8 mouse cellular contexts compared by ENCODE assay signal in the genomic region with DNA sequence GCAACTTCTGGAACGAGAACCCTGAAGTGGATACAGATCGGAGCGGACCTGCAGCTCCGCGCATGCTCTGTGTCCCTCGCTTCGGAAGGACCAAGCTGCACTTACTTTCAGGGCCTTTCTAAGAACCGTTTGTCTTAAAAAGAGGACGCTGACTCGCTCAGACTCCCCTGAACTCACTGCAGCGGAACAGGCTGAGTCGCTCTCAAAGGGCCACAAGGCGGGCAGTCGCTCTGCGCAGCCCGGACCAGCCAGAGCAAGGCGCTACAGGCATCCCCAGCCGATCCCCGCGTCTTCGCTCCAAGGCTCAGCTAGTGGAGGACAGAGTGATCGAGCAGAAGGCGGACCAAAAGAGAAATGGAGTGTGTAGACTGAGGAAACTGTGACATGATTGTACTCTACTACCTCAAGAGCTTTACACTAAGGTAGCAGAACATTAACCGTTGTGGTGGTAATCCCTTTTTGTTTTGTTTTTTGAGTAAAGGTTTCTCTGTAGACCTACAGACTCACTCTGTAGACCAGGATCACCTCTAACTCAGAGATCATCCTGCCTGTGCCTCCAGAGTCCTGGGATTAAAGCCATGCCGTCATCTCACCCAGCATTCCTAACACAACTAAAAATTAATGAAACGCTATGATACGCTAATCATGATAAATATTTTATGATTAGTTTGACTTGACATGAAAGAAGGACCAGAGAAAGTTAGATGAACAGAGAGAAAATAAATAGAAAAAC. TPM values are rescaled to one million over a fixed set of nuclear protein-coding genes. Genes with fewer than 3 reads are reported as not detected.
DNase-seq lines count a peak whose midpoint lies in the region; ATAC-seq and TF ChIP-seq lines count a peak whose summit lies in the region.

Gene Fan1, minus strand, starts transcription at position 266 of the 733 bp plus-strand sequence.

- ATAC-seq in forebrain, embryonic 14.5 days = peak; percentile 98
- ATAC-seq in liver, postnatal 0 days = peak; percentile 98
- peak; percentile 97 for ATAC-seq in neural tube, embryonic 13.5 days (ENCODE audit: low read depth)

- H3K4me1 ChIP-seq in ES-E14 (ENCODE audit: control insufficient read depth in 2 of 2, insufficient read depth in 2 of 2, low read length in 2 of 2, poor library complexity in 1 of 2) = peaks cover 0 to 2% of the 10 kb centered on the region in 2 experiments; a peak in 1 of 4 replicates
- peaks cover 4% of the 10 kb centered on the region for H3K4me1 ChIP-seq in forebrain, embryonic 14.5 days (ENCODE audit: control insufficient read depth, insufficient read depth, low read length)
- peaks cover 7% of the 10 kb centered on the region for H3K4me1 ChIP-seq in liver, postnatal 0 days (ENCODE audit: insufficient read depth)
- peaks cover 12% of the 10 kb centered on the region; the same call in 1 of the 2 replicates for H3K4me1 ChIP-seq in neural tube, embryonic 13.5 days (replicated peaks)

- no peaks in the 10 kb centered on the region for H3K27me3 ChIP-seq in forebrain, embryonic 14.5 days (replicated peaks; ENCODE audit: control insufficient read depth, insufficient read depth, low read length)
- no peaks in the 10 kb centered on the region for H3K27me3 ChIP-seq in liver, postnatal 0 days (ENCODE audit: insufficient read depth, low read length)
- H3K27me3 ChIP-seq in neural tube, embryonic 13.5 days = no peaks in the 10 kb centered on the region

- H3K4me3 ChIP-seq in ES-E14 (ENCODE audit: insufficient read depth in 1 of 2, low read depth in 1 of 2, low read length in 2 of 2, poor library complexity in 1 of 2, severe bottlenecking in 1 of 2) = peak within 1 kb of the TSS; percentile 80 to 82
- H3K4me3 ChIP-seq in forebrain, embryonic 14.5 days (ENCODE audit: low read depth, low read length) = peak within 1 kb of the TSS; percentile 64
- H3K4me3 ChIP-seq in liver, postnatal 0 days (ENCODE audit: low read depth, low read length) = peak within 1 kb of the TSS; percentile 68
- H3K4me3 ChIP-seq in neural tube, embryonic 13.5 days = peak within 1 kb of the TSS; percentile 72

- intact Hi-C loops in heart, postnatal 14 days (cut with DNase I) = no loop called here

- H3K27ac ChIP-seq in ES-E14 (ENCODE audit: insufficient read depth, low read depth, low read length, poor library complexity, severe bottlenecking) = peak within 1 kb of the TSS; percentile 78
- H3K27ac ChIP-seq in forebrain, embryonic 14.5 days (ENCODE audit: low read depth, low read length) = peak within 1 kb of the TSS; percentile 92
- H3K27ac ChIP-seq in liver, postnatal 0 days (ENCODE audit: low read depth) = peak within 1 kb of the TSS; percentile 87
- peak within 1 kb of the TSS; percentile 94 for H3K27ac ChIP-seq in neural tube, embryonic 13.5 days (replicated peaks)

- H3K36me3 ChIP-seq in ES-E14 (ENCODE audit: control insufficient read depth, insufficient read depth, low read length, poor library complexity, severe bottlenecking) = peaks cover 14% of the 10 kb centered on the region; the same call in 1 of the 2 replicates
- peaks cover 27% of the 10 kb centered on the region for H3K36me3 ChIP-seq in forebrain, embryonic 14.5 days (ENCODE audit: control insufficient read depth, insufficient read depth, low read length)
- H3K36me3 ChIP-seq in liver, postnatal 0 days (replicated peaks; ENCODE audit: insufficient read depth, low read length) = peaks cover 20% of the 10 kb centered on the region
- peaks cover 42% of the 10 kb centered on the region for H3K36me3 ChIP-seq in neural tube, embryonic 13.5 days

- TF ChIP-seq EP300 in liver, postnatal 0 days (IDR thresholded peaks at IDR 0.05; ENCODE audit: low read depth) = no peak

- H3K9ac ChIP-seq in ES-E14 (ENCODE audit: insufficient read depth, low read depth, low read length, poor library complexity, severe bottlenecking) = peak within 1 kb of the TSS; percentile 84
- peak within 1 kb of the TSS; percentile 81 for H3K9ac ChIP-seq in forebrain, embryonic 14.5 days (ENCODE audit: low read length)
- H3K9ac ChIP-seq in liver, postnatal 0 days (replicated peaks) = peak within 1 kb of the TSS; percentile 73
- peak within 1 kb of the TSS; percentile 79 for H3K9ac ChIP-seq in neural tube, embryonic 13.5 days

- no peaks in the 10 kb centered on the region for H3K9me3 ChIP-seq in ES-E14 (ENCODE audit: control insufficient read depth, insufficient read depth, low read depth, low read length)
- H3K9me3 ChIP-seq in forebrain, embryonic 14.5 days (replicated peaks; ENCODE audit: control insufficient read depth, low read length) = no peaks in the 10 kb centered on the region
- H3K9me3 ChIP-seq in liver, postnatal 0 days (ENCODE audit: low read length) = no peaks in the 10 kb centered on the region
- H3K9me3 ChIP-seq in neural tube, embryonic 13.5 days = no peaks in the 10 kb centered on the region

- H3K4me2 ChIP-seq in forebrain, embryonic 14.5 days (ENCODE audit: low read length) = peak within 1 kb of the TSS; percentile 66
- peak within 1 kb of the TSS; percentile 83 for H3K4me2 ChIP-seq in liver, postnatal 0 days (ENCODE audit: low read depth, low read length)
- H3K4me2 ChIP-seq in neural tube, embryonic 13.5 days = peak within 1 kb of the TSS; percentile 65

- DNase-seq in ES-E14 (ENCODE audit: low read depth, low spot score) = peak; percentile 69
- DNase-seq in cerebellum, adult 11 months = peak; percentile 81
- peak; percentile 90 for DNase-seq in forebrain, embryonic 14.5 days (ENCODE audit: low spot score)
- DNase-seq in heart, postnatal 14 days = peak; percentile 88 to 91
- DNase-seq in layer of hippocampus, adult 11-12 months (ENCODE audit: low spot score) = peak; percentile 89
- peak; percentile 89 for DNase-seq in liver, postnatal 0 days
- peak; percentile 80 for DNase-seq in telencephalon, adult 2 months (ENCODE audit: low read depth, low spot score)

- 3% methylated on average over 27 of the region's 27 CpGs for WGBS in forebrain, embryonic 14.5 days
- 4% methylated on average over 27 of the region's 27 CpGs for WGBS in liver, postnatal 0 days (ENCODE audit: insufficient replicate concordance)
- WGBS in neural tube, embryonic 13.5 days = 4% methylated on average over 27 of the region's 27 CpGs

- in situ Hi-C loops in ES-E14 (cut with MboI; ENCODE audit: low sequenced_read_pairs in 2 of 2, unreplicated experiment in 2 of 2) = no loop called here

- TF ChIP-seq CTCF in liver, postnatal 0 days (IDR thresholded peaks at IDR 0.05; ENCODE audit: low read depth) = peak; percentile 53

TF ChIP-seq in ES-E14, 5 proteins besides CTCF, POLR2A, EP300 and RAD21:
- peak; percentile 78 for TF ChIP-seq HCFC1 (IDR thresholded peaks at IDR 0.05; ENCODE audit: borderline replicate concordance, insufficient read depth, low read length)
- no peak for TF ChIP-seq CHD2 (IDR thresholded peaks at IDR 0.05; ENCODE audit: low read depth, low read length)
- TF ChIP-seq ZC3H11A (IDR thresholded peaks at IDR 0.05; ENCODE audit: borderline replicate concordance, low read depth, low read length) = peak; percentile 26; the same call in 1 of the 2 replicates
- TF ChIP-seq ZNF384 (IDR thresholded peaks at IDR 0.05; ENCODE audit: low read depth, low read length) = no peak
- no peak for TF ChIP-seq MAFK (IDR thresholded peaks at IDR 0.05; ENCODE audit: insufficient read depth, low read depth, low read length)

RNA-seq across cellular contexts. Expression of gene Fan1, which starts in this region (rescaled TPM):
- total RNA-seq in ES-E14 (2012; rRNA removed) = 7.3 and 7.8 TPM in 2 replicates
- polyA plus RNA-seq in forebrain, embryonic 14.5 days (2014; fragmentation: Nextera tagmentation; extraction: Ambion mirVana) = 3.5 and 4.6 TPM in 2 replicates
- 1 to 10 TPM; 6.7 to 7.7 TPM for total RNA-seq in heart, postnatal 14 days (2021)
- 1.5 and 1.6 TPM in 2 replicates for polyA plus RNA-seq in liver, postnatal 0 days (2015; fragmentation: Nextera tagmentation; extraction: Ambion mirVana)
- polyA plus RNA-seq in neural tube, embryonic 13.5 days (2015; fragmentation: Nextera tagmentation; extraction: Ambion mirVana) = 6.8 and 7.5 TPM in 2 replicates

Comparison
In these comparisons a context has a peak if more than half of its experiments do, and no peak if none do; other contexts are left out.
1. Peak in every context shown above with its lines: DNase-seq, ATAC-seq, H3K4me3 ChIP-seq and H3K27ac ChIP-seq.